Comparison of ENCODE assay signal across 12 mouse cellular contexts in the genomic region with DNA sequence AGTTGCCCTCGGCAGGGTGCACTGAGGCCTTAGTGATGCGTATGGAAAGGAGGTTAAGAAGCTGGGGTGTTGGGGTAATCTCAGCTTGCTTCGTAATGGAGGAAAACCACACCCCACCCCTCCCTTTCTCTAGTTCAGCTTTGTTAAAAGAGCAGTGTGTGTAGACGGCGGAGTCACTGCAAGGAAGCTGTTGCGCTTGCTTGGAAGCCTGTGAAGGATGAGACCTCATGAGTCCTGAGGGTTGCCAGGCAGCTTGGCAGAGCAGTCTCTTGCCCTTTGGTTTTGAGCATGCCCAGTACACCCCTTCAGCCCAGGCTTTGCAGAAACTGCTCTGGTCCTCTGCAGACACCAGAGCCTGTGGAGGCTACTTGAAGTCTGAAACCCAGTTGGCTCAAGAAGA. TPM values are rescaled to one million over a fixed set of nuclear protein-coding genes. Genes with fewer than 3 reads are reported as not detected.
DNase-seq lines count a peak whose midpoint lies in the region; ATAC-seq and TF ChIP-seq lines count a peak whose summit lies in the region.
"Had no signal": no experiment of that assay in that cellular context is flagged by ENCODE, and none has a peak within 500 bp of the region (broad histone marks: within the 10 kb centered on the region; RNA-seq: fewer than 3 reads in every experiment).

No protein-coding gene starts in this region.

- peaks cover 51% of the 10 kb centered on the region for H3K4me1 ChIP-seq in spleen, adult 2 months (ENCODE audit: control insufficient read depth, insufficient read depth, insufficient read length)
- peaks cover 42% of the 10 kb centered on the region for H3K4me1 ChIP-seq in forebrain, embryonic 12.5 days

- H3K9ac ChIP-seq in forebrain, embryonic 12.5 days, result no peak overlapping the region
- H3K9ac ChIP-seq: heart, embryonic 13.5 days had no signal

- no peak overlapping the region for H3K4me3 ChIP-seq in spleen, adult 2 months (ENCODE audit: extremely low read depth, insufficient read depth, insufficient read length)
- no peak overlapping the region for H3K4me3 ChIP-seq in forebrain, embryonic 12.5 days (replicated peaks)
- H3K4me3 ChIP-seq: heart, embryonic 13.5 days had no signal

- TF ChIP-seq POLR2A in spleen, adult 2 months (IDR thresholded peaks at IDR 0.05; ENCODE audit: low read depth, low read length), result no peak

- 31% methylated on average over 6 of the region's 6 CpGs for WGBS in spleen, adult 2 months
- WGBS in forebrain, embryonic 12.5 days, result 82% methylated on average over 6 of the region's 6 CpGs

- DNase-seq in heart, adult 11 months, result peak; percentile 89
- no peak for DNase-seq in heart, postnatal 25 days (ENCODE audit: low spot score)
- DNase-seq in spleen, adult 2 months (ENCODE audit: low read depth in 1 of 2, low spot score in 2 of 2), result peak in 1 of 2 experiments; percentile 42
- no peak for DNase-seq in spleen, postnatal 14 days (ENCODE audit: low spot score in 2 of 2)
- DNase-seq in cerebellum, postnatal 36 days, result peak; percentile 47 to 53
- no peak for DNase-seq in frontal cortex, postnatal 10 days (ENCODE audit: low spot score in 2 of 2)
- no peak for DNase-seq in urinary bladder, postnatal 4 days (ENCODE audit: low spot score in 2 of 2)
- DNase-seq: kidney, postnatal 10 days; liver had no signal

- H3K36me3 ChIP-seq in spleen, adult 2 months (ENCODE audit: control insufficient read depth, insufficient read depth, low read length), result peaks cover 39% of the 10 kb centered on the region
- peaks cover 58% of the 10 kb centered on the region for H3K36me3 ChIP-seq in forebrain, embryonic 12.5 days (replicated peaks)

- H3K9me3 ChIP-seq in forebrain, embryonic 12.5 days, result no peaks in the 10 kb centered on the region
- H3K9me3 ChIP-seq: heart, embryonic 13.5 days had no signal

- no peaks in the 10 kb centered on the region for H3K27me3 ChIP-seq in spleen, adult 2 months (ENCODE audit: control insufficient read depth, insufficient read depth, low read length)
- no peaks in the 10 kb centered on the region for H3K27me3 ChIP-seq in forebrain, embryonic 12.5 days
- H3K27me3 ChIP-seq: heart, embryonic 13.5 days had no signal

- no peak for TF ChIP-seq CTCF in spleen, adult 2 months (IDR thresholded peaks at IDR 0.05; ENCODE audit: extremely low read depth, insufficient read depth, insufficient read length, insufficient replicate concordance)

- peak overlapping the region; percentile 88 for H3K27ac ChIP-seq in spleen, adult 2 months (ENCODE audit: insufficient read depth, low read length)
- H3K27ac ChIP-seq in forebrain, embryonic 12.5 days, result no peak overlapping the region
- H3K27ac ChIP-seq: heart, embryonic 13.5 days had no signal

- no peak overlapping the region for H3K4me2 ChIP-seq in forebrain, embryonic 12.5 days
- H3K4me2 ChIP-seq: heart, embryonic 13.5 days had no signal

- ATAC-seq in forebrain, embryonic 12.5 days (ENCODE audit: low FRiP score), result no peak
- ATAC-seq: forebrain, embryonic 16.5 days had no signal

- intact Hi-C loops in heart, postnatal 25 days (cut with DNase I), result loop anchor here (2.0 to 5.0 kb wide), 2 partner anchors 18 to 59 kb away; partner anchors contain the start of gene Txndc11

RNA-seq across cellular contexts. Expression of gene Litaf, which starts 7.1 kb away (rescaled TPM):
- total RNA-seq in heart, postnatal 25 days (2021), result 10 to 100 TPM; 21.7 to 24.2 TPM
- polyA plus RNA-seq in spleen, adult 2 months (2012; rRNA removed), result 115 and 171 TPM in 2 replicates
- polyA plus RNA-seq in forebrain, embryonic 12.5 days (2016; fragmentation: Nextera tagmentation; extraction: Ambion mirVana), result 50.7 and 53.6 TPM in 2 replicates

RNA-seq across cellular contexts. Expression of gene Snn, which starts 12.3 kb away (rescaled TPM):
- total RNA-seq in heart, postnatal 25 days (2021), result 10 to 100 TPM; 28.3 to 33.3 TPM
- 129 and 155 TPM in 2 replicates for polyA plus RNA-seq in spleen, adult 2 months (2012; rRNA removed)
- polyA plus RNA-seq in forebrain, embryonic 12.5 days (2016; fragmentation: Nextera tagmentation; extraction: Ambion mirVana), result 102 and 104 TPM in 2 replicates

Comparison
In these comparisons a context has a peak if more than half of its experiments do, and no peak if none do; other contexts are left out.
1. DNase-seq: peak in heart, adult 11 months (single experiment) and cerebellum, postnatal 36 days (2 of 2); none in heart, postnatal 25 days (single experiment), spleen, postnatal 14 days (0 of 2), frontal cortex, postnatal 10 days (0 of 2) and urinary bladder, postnatal 4 days (0 of 2).